Mouse (Mus musculus) G1E (cell line): ENCODE measurements around the gene Hoxc8.

Experiments used
- CTCF ChIP-seq: IDR thresholded peaks from 2 replicates; pipeline ENCODE4 v1.5.1; 2012; ENCODE audit warnings: low read depth, low read length, inconsistent platforms, mixed read lengths
- GATA1 ChIP-seq: IDR thresholded peaks from 2 replicates; pipeline ENCODE4 v1.6.1; 2012; ENCODE audit warnings: borderline replicate concordance, low read length, inconsistent platforms, mixed read lengths
- POLR2AphosphoS5 ChIP-seq: IDR thresholded peaks from 2 replicates; pipeline ENCODE4 v1.6.1; 2012; ENCODE audit warnings: low read depth, low read length, inconsistent platforms; ENCODE audit not compliant: insufficient replicate concordance
- TAL1 ChIP-seq: conservative IDR thresholded peaks from 2 replicates; pipeline ENCODE4 v1.6.1; 2012; ENCODE audit warnings: low read depth, low read length, inconsistent platforms, mixed read lengths

GRCm38 (mm10) chr15:103000501-103000901, 10.1 kb downstream of the Hoxc8 start:
- TF ChIP-seq CTCF (no peak), POLR2AphosphoS5 (no peak), GATA1 (no peak), TAL1 (no peak)
